Mouse (Mus musculus) T-helper 17 cell (primary cell): ENCODE data around the gene Plpp2.

ENCODE experiments used
- in situ Hi-C, 2 experiments: fragments of 300-600 bp; cut with MboI, MseI; formaldehyde crosslinking; loops; 1 replicate in 1 of 2; 2 replicates in 1 of 2; pipeline ENCODE4 v1.15.1; 2025; ENCODE audit warnings: high pct_unique_total_duplicates in 2 of 2

The Plpp2 gene

DNA sequence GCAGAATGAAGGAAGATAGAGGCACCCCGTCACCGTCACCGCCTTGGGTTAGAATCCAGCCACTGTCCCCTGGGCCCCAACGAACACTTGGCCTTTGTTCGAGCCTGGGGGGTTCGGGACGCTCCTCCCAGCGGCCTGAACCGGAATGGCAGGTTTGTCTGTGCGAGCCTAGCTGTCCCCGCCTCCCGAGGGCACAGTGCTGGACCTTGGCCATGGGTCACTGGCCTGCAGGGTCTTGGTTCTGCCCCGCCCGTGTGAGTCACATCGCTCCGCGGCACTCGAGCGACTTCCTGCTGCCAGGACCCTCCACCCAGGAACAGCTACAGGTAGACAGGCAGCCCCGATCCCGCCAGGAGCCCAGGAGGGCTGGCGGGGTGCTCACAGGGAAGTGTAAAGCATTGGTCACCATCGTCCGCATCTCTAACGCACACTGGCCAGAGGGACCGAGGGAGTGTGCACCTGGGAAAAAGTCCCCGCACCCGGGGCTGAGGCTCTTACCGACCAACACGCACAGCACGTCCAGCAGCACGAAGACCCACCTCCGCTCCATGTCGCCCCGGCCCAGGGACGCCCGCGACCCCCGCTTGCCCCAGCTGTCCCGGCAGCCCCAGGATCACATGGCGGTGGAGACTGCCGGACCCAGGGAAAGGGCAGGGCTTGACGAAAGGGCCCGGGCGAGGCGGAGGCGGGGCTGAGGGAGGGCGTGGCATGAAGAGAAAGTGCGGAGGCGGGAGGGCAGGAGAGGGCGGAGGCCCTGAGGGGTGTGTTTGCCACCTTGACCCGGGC, at the start of gene Plpp2:
Gene Plpp2 (minus strand): TSS at position 671 of the 786 bp plus-strand sequence.
- in situ Hi-C loops = no loop called here

DNA sequence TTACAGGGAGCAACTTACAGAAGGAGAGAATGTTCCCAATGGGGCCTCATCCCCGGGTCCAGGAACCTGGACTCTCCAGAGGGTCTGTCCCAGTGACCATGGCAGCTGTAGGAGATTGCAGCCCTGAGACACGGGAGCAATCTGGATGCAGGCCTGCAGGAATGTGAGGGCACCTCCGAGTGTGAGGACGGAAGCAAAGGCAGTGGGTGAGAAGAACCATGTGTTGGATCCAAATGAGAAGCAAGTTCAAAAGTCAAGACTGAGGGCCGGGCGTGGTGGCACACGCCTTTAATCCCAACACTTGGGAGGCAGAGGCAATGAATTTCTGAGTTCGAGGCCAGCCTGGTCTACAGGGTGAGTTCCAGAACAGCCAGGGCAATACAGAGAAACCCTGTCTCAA, 47.9 kb upstream of the Plpp2 start:
- in situ Hi-C loops = no loop called here

DNA sequence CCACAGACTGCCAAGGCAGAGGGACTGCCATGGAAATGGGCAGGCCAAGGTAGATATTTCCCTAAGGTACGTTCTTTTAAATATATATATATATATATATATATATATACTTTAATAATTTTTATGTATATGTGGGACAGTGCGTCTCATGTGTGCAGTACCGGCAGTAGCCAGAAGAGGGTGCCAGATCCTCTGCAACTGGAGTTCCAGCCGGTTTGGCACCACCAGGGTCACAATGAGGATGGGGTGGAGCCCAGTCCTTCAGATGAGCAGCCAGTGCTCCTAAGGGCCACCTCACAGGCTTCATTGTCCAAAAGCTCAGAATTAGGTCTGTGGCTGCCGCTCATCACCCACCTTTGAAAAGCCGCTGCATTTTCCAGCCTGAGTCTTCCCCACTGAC, 47.2 kb upstream of the Plpp2 start:
- in situ Hi-C loops = no loop called here

DNA sequence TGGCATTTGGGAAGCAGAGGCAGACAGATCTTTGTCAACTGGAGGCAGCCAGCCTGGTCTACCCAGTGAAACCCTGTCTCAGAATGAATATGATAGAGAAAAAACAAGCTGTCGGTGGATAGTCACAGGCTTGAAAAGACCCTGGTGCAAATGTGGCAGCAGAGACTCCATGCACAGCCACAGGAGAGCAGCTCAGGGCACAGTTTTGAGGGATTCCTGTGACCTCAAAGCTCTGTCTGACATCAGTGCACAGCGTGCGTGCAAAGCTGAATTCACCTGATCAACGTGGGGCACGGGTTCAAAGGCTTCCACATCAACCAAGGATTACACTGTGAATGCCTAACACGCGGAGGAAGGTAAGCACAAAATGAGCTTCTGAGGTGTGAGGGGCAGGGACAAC, 46.8 kb upstream of the Plpp2 start:
- in situ Hi-C loops = no loop called here

DNA sequence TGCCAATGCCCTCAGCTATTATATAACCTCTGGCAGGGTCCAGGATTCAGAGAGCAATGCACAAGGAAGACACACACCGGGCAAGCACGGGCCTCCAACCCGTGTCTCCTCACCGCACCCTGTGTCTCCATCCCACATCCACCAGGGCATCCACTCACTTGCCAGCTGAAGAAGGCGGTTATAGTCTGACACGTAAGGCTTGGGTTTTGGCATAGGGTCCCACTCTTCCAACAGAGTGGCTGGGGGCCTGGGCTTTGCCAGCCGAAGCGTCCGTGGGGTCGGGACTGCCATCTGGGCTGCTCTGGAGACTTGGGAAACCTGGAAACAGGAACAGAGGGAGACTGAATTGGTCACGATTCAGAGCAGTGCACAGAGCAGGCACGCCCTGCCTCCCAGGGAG, 46.2 kb upstream of the Plpp2 start:
- in situ Hi-C loops = no loop called here

DNA sequence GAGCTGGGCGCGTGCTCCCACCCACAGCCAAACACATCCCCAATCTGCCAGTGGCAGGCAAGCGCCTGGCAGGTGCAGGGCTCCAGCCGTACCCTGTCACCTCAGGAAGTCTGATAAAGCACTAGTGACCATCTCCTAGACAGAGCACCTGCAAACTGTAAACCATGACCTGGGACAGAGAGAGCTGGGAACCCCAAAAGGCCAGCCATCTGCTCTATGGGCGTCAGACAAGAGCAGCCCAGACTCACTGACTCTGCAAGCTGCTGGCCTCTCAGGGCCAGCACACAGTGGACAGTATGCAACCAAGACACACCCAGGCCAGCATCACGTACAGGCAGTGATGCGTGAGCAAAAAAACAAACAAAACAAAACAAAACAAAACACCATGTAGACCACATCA, 45.3 kb upstream of the Plpp2 start:
- in situ Hi-C loops = no loop called here

DNA sequence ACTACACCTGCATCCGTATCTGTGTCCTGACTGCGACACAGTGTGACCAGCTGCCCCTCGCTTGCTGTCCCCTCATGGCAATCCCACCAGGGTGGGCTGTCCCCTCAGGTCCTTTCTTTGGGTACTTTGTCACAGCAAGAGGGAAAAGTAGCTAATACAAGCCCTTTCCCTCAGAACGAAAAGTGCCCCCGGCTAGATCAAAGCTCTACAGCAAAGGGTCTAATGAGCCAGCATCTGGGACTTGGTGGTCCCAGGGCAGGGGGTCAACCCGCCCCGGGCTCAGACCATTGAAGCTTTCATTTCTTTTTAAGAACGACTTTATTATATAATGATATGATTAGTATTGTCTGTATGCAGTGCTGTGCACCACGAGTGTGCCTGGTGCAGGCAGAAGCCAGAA, 44.7 kb upstream of the Plpp2 start:
- in situ Hi-C loops = no loop called here

DNA sequence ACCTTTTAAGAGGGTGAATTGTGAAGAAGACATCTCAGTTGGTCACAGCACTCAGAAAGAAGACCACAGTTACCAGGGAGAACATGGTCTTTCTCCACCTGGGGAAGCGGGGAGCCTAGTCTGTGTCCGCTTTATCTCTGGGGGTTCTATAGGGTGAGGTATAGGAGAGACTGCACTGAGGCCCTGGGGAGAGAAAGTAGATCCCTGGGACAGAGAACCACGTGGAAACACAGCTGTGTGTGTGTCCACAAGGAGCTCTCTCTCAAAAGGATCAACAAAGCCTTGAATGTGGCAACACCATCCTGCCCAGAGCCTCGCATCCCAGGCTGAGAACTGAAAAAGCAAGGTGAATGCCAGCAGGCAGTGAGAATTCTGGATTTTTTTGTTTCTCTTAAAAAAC, 43.8 kb upstream of the Plpp2 start:
- in situ Hi-C loops = no loop called here

DNA sequence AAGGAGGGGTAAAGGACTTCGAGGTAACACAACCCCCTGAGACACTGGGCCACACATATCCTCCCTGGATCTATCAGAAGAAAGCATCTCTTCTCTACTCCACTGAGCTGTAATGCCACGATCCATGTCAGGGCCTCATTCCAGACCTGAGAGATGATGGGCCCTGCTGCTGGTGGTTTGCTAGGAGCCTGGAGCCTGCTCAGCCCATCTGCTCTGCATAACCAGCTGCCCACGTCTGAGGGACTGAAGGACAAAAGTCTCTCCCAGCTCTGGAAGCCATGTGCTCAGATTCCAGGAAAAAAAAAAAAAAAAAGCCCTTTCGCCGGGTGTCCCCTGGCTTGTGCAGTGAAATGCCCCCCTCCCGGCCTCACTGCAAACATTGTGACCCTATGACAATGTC, 42.2 kb upstream of the Plpp2 start:
- in situ Hi-C loops = no loop called here

DNA sequence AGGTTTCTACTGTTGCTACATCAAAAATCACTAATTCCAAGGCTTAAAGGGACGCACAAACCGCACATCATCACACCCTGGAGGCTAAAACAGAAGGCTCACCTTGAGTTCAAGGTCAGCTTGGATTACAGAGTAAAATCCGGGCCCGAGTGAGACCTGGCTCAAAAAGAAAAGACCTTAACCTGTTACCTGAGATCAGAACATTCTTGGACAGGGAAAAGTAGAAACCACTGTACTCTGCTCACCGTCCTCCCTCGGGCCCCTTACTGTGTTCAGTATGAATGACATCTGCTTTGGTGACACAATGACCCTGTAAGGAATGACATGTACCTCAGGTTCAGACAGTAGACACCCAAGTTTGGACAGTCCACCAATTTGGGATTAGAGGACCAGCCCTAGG, 41.2 kb upstream of the Plpp2 start:
- in situ Hi-C loops = no loop called here

DNA sequence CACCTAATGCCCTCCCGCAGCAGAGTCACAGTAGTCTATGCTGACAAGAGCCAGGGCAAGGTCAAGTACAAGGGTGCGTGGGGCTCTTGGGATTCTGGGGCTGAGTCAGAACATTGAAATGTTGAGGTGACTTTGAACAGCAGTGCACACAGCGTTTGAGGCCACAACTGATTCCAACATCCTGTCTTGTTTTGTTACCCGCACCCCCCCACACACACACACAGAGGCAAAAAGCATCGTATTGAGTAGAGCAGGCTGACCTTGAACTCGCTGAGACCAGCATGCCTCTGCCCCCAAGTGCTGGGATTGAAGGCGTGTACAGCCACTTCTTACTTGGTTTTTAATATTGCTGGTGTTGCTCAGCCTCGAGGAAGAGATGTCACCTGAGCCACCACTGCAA, 40.8 kb upstream of the Plpp2 start:
- in situ Hi-C loops = no loop called here

DNA sequence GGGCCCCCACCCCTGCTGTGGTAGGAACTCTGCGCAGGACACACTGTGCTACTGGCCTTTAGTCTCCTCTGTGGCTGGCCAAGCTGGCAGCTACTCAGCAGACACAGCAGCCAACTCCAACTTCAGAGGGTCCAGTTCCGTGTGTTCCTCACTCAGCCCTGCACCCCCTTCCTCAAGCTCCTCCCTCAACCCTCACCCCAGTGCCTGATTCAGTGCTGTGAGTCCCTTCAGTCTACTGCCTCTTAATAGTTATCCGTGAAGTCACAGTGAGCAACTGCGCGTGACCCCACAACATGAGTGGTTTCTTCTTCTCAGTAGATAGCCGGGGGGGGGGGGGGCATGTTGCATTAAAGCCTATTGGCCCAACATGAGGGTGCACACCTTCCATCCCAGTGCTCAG, 40.0 kb upstream of the Plpp2 start:
- in situ Hi-C loops = no loop called here

DNA sequence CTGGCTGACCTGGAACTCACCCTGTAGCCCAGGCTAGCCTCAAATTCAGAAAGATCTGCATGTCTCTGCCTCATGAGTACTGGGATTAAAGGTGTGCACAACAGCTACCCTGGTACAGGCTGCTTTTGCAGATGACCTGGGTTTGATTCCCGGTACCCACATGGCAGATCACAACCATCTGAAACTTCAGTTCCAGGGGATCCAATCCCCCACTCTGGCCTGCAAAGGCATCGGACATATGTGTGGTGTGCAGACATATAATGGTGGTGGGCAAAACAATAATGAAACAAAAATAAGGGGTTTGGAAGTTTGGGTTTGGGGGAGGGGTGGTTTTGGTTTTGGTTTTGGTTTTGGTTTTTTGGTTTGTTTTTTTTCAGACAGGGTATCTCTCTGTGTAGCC, 37.7 kb upstream of the Plpp2 start:
- in situ Hi-C loops = no loop called here

DNA sequence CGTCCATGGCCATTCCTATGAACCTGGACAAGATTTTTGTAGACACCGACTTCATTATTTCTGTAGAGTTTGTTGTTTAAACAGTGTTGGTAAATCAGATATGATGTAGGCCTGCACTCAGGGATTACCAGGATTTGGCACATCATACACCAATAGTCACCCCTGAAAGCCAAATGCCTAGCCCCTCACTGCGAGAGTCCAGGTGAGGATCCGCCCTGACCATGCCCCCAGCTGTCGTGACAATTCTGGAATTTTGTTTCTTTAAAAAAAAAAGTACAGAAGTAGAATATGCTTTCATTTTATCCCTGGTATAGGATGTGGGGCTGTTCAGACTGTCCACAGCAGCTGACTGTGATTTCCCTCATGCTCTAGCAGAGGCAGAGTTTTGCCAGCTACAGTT, 36.3 kb upstream of the Plpp2 start:
- in situ Hi-C loops = no loop called here

DNA sequence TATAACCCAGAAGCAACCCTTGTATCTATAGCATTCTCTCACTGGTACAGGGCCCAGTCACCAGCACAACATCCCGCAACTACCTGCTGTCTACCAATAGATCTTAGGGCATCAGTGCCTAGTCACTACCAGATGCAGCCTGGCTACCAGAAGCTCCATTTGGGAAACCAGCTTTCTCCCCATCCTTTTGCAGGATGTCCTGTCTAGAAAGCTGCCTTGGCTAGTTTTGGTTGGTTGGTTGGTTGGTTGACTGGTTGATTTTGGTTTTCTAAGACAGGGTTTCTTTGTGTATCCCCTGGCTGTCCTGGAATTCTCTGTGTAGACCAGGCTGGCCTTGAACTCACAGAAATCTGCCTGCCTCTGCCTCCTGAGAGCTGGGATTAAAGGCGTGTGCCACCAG, 26.1 kb upstream of the Plpp2 start:
- in situ Hi-C loops = no loop called here

DNA sequence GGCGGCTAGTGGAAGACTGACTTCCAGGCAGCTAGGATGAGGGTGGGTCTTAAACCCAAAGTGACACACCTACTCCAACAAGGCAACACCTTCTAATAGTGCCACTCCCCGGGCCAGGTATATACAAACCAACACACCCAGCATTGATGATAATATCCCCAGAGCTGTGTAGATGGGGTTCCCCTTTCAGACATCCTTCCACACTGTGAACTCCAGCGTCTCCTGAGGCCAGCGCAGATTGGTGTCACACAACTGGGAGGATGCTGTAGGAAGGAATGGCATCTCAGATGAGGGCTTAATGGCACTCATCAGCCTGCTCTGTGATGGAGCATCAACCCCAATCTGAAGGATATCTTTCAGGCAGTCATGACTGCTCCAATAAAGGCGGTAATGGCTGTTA, 23.9 kb upstream of the Plpp2 start:
- in situ Hi-C loops = no loop called here

DNA sequence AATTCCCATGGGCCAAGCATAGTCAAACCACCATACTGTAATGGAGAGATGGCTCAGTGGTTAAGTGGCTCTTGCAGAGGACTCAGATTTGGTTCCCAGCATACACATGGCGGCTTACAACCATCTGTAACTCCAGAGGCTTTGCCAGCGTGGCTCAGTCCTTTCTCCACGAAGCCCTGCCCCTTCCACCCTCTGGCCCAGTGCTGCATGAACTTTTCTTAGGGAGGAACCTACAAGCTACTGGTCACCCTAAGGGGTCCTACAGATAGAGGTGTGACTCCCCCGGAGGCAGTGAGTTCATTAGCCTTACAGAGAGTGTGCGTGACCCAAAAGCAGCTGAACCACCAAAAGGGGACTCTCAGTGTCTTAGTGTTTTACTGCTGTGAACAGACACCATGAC, 23.4 kb upstream of the Plpp2 start:
- in situ Hi-C loops = no loop called here

DNA sequence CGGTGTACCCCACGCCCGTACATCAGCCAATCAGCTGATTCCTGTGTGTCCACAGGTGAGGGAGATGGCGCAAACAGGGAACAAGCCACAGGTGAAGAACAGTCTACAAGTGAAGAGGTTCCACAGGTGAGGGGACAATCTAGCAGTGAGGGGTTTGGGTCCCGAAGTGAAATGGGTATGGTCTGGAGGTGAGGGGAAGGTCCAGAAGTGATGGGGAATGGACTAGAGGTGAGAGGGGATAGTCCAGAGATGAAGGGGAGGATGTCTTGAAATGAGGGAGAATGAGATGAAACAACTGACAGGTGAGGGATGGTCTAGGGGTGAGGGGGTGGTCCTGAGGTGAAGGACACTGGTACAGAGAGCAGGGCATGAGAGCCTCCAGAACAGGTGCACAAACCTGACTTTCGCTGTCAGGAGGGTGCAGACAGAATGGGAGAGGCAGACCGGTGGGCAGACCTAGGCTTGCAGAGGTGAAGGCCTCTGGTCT, 21.7 kb upstream of the Plpp2 start:
- in situ Hi-C loops = no loop called here

DNA sequence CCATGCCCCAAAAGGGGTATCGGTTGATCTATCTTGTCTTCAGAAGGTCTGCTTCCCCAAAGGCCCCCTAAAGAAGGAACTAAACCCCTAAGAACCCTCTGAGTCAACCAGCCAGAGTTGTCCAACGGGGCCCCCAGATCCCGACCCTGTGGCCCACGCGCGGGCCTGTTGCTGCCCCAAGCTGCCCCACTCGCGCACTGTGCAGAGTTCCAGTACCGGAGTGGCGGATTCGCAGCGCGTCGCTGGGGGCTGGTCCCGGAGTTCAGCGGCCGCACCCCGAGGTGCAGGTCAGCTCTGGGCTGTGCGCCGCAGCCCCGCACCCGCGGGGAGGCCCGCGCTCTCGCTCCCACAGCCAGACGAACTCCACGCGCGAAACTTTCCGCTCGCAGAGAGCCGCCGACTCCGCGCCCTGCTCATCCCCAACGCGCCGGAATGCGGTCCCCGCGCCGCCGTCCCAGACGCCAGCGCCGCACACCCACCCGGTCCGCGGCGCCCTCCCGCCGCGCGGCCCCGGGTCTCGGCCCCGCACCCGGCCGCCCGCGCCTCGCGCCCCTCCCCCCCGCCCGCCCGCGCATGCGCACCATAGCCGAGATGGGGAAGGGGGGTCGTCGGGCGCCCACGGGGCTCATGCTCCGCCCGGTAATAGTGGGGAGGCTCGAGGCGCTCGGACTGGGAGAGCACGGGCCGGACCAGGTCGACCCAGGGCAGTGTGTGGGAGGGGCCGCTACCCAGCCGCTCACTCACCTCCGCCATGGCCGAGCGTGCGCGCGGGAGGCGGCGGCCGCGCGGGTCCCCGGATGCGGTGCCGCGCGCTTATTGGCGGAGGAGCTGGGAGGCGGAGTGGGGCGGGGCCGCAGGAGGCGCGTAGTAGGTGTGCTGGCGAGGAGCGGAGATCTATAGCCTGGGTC, 21.0 kb upstream of the Plpp2 start, which contains the start of gene Mier2:
Gene Mier2 (minus strand): TSS at position 870 of the 908 bp plus-strand sequence.
- in situ Hi-C loops = no loop called here

DNA sequence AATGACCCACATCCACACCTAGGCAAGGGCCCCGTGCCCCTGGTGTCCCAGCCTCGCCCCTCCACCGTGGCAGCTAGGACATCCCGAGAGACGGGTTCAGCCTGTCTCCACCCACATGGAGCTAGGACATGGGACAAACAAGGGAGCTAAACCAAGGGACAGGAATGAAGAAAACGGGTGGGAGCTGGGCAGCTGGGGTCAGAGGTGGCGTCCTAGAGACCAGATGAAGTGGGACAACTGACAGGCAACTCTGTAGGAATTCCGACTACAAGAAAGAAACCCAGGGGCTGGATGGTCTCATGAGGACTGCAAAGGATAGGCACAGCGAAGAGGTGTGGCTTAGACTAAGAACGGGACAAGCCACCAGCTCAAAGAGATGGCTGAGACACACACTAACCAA, 20.1 kb upstream of the Plpp2 start:
- in situ Hi-C loops = no loop called here

DNA sequence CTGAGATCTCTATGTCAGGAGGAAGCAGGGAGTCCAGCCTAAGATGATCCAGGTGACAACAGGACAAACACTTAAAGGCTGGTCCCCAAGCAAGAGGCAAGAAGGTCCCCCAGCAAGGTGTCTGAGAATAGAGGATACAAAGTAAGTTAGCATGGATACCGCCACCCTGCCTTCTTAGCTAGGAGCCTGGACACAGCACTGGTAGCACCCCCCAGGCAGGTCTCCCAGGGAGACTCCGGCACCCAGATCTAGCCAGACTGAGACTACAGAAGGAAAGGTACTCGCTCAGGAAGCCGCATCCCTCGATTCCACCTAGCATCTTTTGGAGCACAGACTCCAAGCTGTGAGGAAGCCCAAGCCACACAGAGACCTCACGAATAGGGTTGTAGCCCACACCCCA, 19.6 kb upstream of the Plpp2 start:
- in situ Hi-C loops = no loop called here

DNA sequence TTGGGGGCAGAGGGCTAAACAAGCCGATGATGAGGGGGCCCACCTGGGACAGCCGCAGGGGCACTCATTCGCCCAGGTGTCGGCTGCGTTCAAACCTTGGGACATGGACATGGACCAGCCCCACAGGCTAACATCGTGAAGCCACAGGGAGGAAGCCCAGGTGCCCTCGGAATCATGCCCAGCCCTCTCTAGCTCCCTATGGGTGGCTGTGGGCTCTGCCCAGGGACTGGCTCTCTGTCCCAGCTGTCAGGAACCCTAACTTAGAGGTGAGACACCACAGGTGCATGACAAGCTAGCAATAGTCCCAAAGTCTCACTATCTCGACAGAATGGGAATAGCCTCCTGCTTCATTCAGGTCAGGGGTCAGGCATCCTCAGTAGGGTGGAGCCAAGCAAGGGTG, 18.9 kb upstream of the Plpp2 start:
- in situ Hi-C loops = no loop called here

DNA sequence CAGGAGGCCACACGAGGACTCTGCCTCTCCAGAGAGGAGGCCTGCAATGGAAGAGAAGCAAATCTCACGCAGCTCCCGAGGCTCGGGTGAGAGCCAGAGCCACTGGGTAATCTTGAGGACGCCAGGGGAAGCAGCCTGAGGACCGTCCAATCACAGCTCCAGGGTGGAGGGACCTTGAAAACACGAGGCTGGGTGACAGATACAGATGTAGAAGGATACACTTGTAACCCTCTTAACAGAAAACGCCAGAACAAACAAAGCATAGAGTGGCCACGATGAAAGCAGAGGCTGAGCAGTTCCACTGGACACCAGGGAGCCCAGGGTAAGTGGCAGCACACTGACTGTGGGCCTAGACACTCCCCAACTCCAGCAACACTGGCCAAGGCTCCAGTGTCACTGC, 16.8 kb upstream of the Plpp2 start:
- in situ Hi-C loops = no loop called here
